Mouse (Mus musculus) gastrocnemius, postnatal 10 days (tissue): Measurements from ENCODE around the gene Cep152. TPM values are rescaled to one million over a fixed set of nuclear protein-coding genes. Genes with fewer than 3 reads are reported as not detected.

ENCODE experiments used
- DNase-seq: peaks from one replicate; pipeline ENCODE4 v3.0.0; 2021; ENCODE audit warnings: mixed read lengths
- long read RNA-seq, 2 experiments: library from polyadenylated mRNA; stranded (forward); transcript quantifications; one replicate each; pipeline ENCODE4 v2.0.0; 2021
- total RNA-seq, 2 experiments: library from RNA; stranded (reverse); gene quantifications; 2 replicates each; pipeline ENCODE4 v1.2.3; 2021

Gene Cep152
- total RNA-seq = 1 to 10 TPM; 1.6 to 2.6 TPM
- long read RNA-seq, experiment 1, partial matches to known transcripts = 0 of 4 reads
- long read RNA-seq, experiment 1, other reads (novel, unspliced or antisense) = 4 of 4 reads
- long read RNA-seq, experiment 2, full-length matches to known transcripts = 1 of 2 reads
- long read RNA-seq, experiment 2, partial matches to known transcripts = 1 of 2 reads
- long read RNA-seq, experiment 2, other reads (novel, unspliced or antisense) = 0 of 2 reads

- peak; percentile 96 for DNase-seq
Observed at GRCm38 (mm10) chr2:125624837-125625351, at the start of gene Cep152. Gene Cep152, minus strand, starts transcription at chr2:125625113.

- DNase-seq = peak; percentile 82
Observed at GRCm38 (mm10) chr2:125672957-125673631, 48.2 kb upstream of the Cep152 start, which contains the start of gene Eid1. Gene Eid1, plus strand, starts transcription at chr2:125673095.

- DNase-seq = no peak
Observed at GRCm38 (mm10) chr2:125672568-125672956, 47.6 kb upstream of the Cep152 start.

GRCm38 (mm10) chr2:125670846-125671245, 45.9 kb upstream of the Cep152 start:
- no peak for DNase-seq

- DNase-seq = no peak
Observed at GRCm38 (mm10) chr2:125667721-125668120, 42.8 kb upstream of the Cep152 start.

GRCm38 (mm10) chr2:125667184-125667583, 42.3 kb upstream of the Cep152 start:
- no peak for DNase-seq

- DNase-seq = no peak
Observed at GRCm38 (mm10) chr2:125666668-125667067, 41.8 kb upstream of the Cep152 start.

- DNase-seq = no peak
Observed at GRCm38 (mm10) chr2:125665909-125666308, 41.0 kb upstream of the Cep152 start.

- DNase-seq = no peak
Observed at GRCm38 (mm10) chr2:125665213-125665612, 40.3 kb upstream of the Cep152 start.

- no peak for DNase-seq
Observed at GRCm38 (mm10) chr2:125662517-125662916, 37.6 kb upstream of the Cep152 start.

- no peak for DNase-seq
Observed at GRCm38 (mm10) chr2:125661156-125661555, 36.2 kb upstream of the Cep152 start.

GRCm38 (mm10) chr2:125660537-125661130, 35.7 kb upstream of the Cep152 start:
- no peak for DNase-seq

- DNase-seq = peak; percentile 57
Observed at GRCm38 (mm10) chr2:125659823-125660536, 35.1 kb upstream of the Cep152 start.

GRCm38 (mm10) chr2:125655391-125655790, 30.5 kb upstream of the Cep152 start:
- no peak for DNase-seq

GRCm38 (mm10) chr2:125653286-125653685, 28.4 kb upstream of the Cep152 start:
- no peak for DNase-seq

- no peak for DNase-seq
Observed at GRCm38 (mm10) chr2:125651563-125651962, 26.6 kb upstream of the Cep152 start.

- DNase-seq = no peak
Observed at GRCm38 (mm10) chr2:125650742-125651352, 25.9 kb upstream of the Cep152 start.

GRCm38 (mm10) chr2:125650038-125650437, 25.1 kb upstream of the Cep152 start:
- DNase-seq = no peak

GRCm38 (mm10) chr2:125644912-125645311, 20.0 kb upstream of the Cep152 start:
- DNase-seq = no peak

GRCm38 (mm10) chr2:125637331-125637730, 12.4 kb upstream of the Cep152 start:
- DNase-seq = no peak

GRCm38 (mm10) chr2:125630010-125630409, 5.1 kb upstream of the Cep152 start:
- DNase-seq = no peak

GRCm38 (mm10) chr2:125628487-125628886, 3.6 kb upstream of the Cep152 start:
- no peak for DNase-seq
